Mouse (Mus musculus): ENCODE results near the gene Rbm43.
"Not testable (repeated sequence)": the region's sequence is repeated elsewhere in the genome, so short reads cannot be mapped to it uniquely, and the experiment has no call there.

The Rbm43 gene

GRCm38 (mm10) chr2:51912740-51913139, 22.2 kb downstream of the Rbm43 start:
- no peak for DNase-seq (ENCODE audit: low spot score)

GRCm38 (mm10) chr2:51911864-51912263, 23.1 kb downstream of the Rbm43 start:
- no peak for DNase-seq (ENCODE audit: low spot score)

GRCm38 (mm10) chr2:51907538-51908110, 27.3 kb downstream of the Rbm43 start:
- no peak for DNase-seq (ENCODE audit: low spot score)

- DNase-seq (ENCODE audit: low spot score): no peak
These were observed 29.3 kb downstream of the Rbm43 start for GRCm38 (mm10) chr2:51905637-51906036.

GRCm38 (mm10) chr2:51892411-51892901, 42.5 kb downstream of the Rbm43 start:
- no peak for DNase-seq (ENCODE audit: low spot score)

- no peak for DNase-seq (ENCODE audit: low spot score)
These were observed 44.0 kb downstream of the Rbm43 start for GRCm38 (mm10) chr2:51890961-51891360.

GRCm38 (mm10) chr2:51890139-51890538, 44.8 kb downstream of the Rbm43 start:
- DNase-seq (ENCODE audit: low spot score): not testable (repeated sequence)

DNA sequence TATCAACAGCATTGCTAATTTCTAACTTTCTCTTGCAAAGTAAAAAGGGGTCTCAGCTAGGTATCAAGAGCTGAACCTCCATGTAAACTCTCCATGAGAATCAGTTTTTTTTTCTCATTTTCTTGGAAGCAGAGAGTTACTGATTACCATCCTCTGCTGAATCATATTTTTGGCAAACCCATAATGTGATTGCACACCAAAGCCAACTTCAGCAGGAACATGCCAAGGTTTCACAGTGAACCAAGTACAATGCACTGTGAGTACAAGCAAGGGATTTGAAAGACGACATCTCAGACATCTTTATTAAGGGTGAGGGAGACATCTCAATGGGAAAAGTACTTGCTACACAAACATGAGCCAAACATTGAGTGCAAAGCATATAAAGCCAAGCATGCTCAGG, 54.8 kb downstream of the Rbm43 start:
- DNase-seq (ENCODE audit: low spot score): no peak

Measured in urinary bladder, postnatal 25 days (tissue).